Mouse (Mus musculus): ENCODE measurements at regions not wholly inside any gene's neighbourhood (a gene's known extent, or its start where the extent isn't known, plus 50 kb on each side); places are given as distances from the start of the nearest gene placed in this dataset.
"Not testable (repeated sequence)": the region's sequence is repeated elsewhere in the genome, so short reads cannot be mapped to it uniquely, and the experiment has no call there.

DNA sequence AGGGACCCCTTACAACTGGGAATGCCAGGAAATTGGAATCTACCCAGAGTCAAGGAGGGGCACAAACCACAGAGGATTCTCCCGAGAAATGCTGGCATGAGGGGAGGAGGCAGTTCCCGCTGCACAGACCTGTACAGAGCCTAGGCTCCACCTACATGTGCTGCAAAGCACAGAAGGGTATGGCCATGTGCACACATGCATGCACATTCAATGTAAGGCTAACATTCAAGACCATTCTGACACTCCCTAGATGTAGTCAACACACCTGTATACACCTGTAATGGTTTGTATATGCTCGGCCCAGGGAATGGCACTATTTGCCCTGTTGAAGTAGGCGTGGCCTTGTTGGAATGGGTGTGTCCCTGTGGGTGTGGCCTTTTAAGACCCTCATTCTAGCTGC is 238.0 kb downstream of the Prex1 start:
- no peak for ATAC-seq

DNA sequence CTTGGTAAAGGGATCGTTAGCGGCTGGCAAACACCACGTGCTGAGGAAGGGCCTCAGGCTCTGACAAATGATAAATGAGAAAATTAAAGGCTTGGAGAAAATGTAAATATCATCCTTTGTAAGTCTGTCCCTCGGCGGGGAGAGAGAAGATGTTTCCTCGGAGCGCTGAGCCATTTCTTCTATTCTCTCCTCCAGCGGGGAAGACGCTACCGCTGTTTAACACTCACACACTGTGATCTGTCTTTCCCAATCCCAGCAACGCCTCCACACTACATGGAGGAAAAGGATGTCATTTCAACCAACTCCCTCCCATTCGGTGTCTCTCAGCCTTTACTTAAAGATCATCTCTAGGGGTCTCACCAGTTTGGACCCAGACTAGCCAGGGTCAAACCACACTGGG is 239.0 kb downstream of the Prex1 start:
- ATAC-seq, result no peak

DNA sequence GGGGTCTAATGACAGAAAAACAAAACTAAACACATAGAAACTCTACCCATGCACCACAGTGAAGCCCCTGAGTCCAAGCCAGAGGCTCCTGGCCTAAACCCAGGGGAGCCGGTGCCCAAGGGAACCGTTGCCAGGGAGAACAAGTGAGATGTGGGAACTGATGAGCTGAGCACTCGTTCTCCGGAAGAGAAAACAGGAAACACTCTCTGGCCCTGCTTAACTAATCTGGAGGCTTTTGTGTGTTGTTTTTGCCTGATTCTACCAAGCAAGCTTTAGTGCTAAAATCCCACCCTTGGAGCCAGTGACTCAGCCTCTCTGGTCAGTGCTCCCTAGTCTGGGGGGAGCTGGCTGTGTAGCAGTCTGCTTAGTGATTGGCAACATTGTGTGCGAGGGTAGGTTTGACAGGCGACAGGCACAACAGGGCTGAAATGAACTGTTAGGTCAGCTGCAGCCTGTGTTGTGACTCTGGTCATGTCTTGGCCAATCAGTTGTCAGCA is 242.3 kb downstream of the Prex1 start:
- ATAC-seq, result no peak

DNA sequence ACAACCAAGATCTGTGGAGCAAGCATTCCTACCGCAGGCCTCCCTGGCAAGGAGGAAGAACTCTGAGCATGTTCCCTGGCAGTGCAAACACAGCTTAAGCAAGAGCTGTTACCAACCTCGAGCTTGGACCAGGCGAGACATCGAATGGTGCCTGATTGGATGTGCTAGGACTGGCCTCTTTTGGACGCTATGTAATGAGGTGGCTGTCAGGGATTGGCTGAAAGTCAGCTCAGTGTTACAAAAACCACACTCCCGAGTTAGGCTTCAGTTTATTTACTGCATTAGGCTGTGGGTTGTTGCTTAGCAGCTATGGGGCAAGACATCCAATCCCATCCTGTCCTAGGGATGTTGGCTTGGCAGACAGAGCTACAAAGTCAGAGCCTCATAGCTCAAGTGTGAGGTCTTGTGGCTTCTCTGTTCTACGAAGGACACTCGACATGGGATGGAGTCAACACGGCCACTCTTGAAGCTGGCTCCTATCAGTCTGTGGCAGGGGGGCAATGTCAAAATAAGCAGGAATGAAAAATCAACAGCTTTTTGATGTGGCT is 244.5 kb downstream of the Prex1 start:
- no peak for ATAC-seq

DNA sequence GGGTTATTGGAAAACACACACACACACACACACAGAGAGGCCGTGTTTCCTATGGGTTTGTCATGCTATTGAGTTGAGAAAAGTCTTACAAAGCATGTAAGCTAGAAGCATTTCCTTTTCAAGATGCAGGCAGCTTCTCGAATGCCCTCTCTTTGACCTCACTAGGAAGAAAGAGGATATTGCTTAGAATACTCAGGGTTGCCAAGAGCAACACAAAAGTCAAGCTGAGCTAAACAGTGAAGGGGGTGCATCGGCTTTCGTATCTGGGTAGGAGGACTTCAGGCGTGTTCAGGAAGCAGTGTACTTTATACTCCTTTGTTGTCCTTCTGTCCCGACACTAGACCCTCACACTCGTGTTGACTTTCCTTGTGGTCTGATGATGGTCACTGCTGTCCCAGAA is 246.5 kb downstream of the Prex1 start:
- peak; percentile 49 for ATAC-seq

DNA sequence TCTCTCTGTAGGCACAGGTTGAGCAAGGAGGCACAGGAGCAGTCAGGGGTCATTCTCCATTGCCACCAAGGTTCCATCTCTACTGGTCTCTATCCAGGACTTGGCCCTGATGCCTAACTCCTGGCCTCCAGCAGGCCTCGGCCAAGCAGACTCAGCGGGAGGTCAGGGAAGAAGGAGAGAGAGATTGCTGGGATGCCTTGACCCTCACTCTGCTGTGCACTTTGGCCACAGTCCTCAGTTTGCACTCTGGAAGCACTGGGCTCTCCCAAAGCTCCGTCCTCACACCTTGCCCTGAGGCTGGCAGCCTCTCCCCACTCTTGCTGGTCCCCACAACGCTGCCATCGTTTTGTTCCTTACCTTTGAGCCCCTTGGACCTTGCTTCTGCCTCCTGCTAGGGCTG is 248.1 kb downstream of the Prex1 start:
- ATAC-seq, result no peak

DNA sequence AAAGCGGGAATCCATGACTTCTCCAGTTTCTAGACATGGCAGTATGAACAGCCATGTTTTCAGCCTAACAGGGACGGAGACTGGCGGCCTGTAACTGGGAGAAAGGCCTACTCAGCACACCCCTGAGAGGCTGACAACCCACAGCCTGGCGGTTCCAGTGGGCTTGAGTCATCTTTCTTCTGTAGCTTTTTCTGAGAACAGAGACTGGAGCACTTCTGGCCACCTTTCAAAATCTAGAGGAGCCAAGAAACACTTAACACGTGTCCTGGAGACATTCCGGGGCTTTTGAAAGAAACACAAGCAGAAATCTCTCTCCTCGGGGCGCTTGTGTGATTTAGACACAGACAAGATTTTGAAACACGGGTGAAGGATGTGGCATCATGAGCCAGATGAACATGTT is 250.1 kb downstream of the Prex1 start:
- no peak for ATAC-seq

DNA sequence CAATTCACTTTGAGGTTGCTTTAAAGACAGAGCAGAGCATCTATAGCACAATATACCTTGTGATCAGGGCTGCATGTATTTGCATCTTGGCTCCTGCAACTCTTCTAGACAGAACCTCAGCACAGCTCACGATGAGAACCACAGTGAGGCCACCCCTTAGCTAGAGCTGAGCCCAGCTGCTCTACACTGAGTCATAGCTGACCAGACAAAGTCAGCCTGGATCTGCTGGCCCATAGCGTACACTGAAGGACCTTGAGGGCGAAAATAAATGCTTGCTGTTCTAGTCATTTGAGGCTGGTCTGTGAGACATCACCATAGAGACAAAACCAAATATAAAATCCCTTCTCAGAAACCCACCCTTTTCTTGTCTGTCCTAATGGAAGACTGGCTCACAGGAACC is 251.7 kb downstream of the Prex1 start:
- ATAC-seq, result no peak

DNA sequence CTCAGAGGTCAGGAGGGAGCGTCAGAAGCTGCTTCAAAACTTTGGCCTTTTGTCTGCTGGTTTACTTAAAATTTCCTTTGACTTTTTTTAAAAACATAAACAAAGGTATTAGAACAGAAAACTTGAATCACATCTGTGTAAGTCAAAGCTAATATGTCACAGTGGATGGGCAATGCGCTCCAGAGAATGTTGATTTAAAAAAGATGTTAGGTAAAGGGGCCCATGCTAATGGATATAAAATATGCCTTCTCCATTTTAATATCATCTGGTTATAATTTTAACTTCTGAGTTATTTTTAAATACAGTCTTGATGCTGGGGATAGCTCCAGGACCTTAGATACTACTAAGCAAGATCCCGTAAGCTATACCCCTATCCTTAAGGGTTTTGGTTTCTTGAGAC is 252.5 kb downstream of the Prex1 start:
- ATAC-seq, result no peak

DNA sequence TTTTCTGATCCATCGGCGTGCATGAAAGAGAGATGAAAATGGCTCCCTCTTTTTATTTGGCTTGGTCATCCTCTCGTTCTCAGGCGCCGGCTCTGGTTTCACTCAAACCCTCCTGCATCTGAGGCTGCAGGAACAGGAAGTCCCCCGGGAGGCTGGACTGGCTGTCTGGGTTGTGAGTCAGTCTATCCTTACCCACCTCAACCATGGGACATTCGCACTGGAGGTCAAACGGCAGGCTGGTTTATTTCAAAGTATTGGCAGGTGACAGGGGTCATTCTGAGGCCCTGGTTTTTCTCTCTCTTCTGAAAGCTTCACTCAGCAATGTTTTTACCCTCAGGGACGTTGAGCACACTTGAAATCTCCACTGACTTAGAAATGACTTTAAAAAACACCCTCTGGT is 253.7 kb downstream of the Prex1 start:
- ATAC-seq, result no peak

DNA sequence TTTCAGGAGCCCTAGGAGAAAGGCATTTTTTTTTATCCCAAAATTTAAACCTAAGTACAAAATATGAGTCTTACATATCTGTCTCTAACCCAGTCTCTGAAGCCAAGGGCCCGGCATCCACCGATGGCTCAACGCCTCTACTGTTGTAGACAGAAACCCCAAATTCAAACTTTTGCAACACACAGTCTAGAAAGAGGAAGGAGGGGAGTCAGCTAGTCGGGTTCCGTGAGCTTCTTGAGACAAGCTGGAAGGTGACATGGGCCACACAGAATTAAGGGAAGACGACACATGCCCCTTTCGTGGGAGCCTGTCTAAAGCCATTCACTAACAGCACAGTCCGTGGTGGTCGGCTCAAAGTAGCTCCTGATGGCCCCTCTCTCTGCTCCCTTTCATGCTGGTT is 254.7 kb downstream of the Prex1 start:
- no peak for ATAC-seq

DNA sequence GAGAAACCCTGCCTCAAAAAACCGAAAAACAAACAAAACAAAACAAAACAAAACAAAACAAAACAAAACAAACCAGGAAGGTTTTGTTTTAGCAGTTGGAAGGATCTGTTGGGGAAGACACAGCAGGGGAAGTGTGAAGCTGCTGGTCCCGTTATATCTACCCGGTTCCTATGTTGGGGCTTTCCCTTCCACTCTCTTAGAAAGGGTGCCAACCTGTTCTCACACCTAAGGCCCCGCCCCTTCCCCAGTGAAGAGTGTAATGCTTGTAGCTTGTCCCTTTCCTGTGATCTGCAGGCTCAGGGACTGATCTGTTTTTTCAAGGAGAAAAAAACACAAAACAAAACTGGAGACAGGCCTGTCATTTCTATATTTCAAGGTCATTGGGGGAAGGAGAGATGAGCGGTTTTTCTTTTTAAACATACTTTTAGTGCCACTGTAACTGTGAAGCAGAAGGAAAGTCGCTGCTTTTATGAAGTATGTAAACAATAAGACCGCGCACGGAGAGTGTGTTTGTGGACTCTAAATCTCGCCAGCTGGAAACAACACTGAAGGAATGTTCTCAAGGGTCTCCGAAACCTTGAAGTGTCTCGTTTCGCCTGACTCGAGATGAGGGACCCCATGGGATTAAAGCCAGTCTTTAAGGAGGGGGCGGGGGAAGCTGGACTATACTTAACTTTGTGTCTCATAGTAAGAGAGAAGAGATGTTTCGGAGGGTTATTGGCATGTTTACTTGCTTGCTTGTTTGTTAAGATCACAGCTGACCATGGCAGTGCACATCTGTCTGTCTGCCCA is 256.1 kb downstream of the Prex1 start:
- ATAC-seq, result peak; percentile 75

DNA sequence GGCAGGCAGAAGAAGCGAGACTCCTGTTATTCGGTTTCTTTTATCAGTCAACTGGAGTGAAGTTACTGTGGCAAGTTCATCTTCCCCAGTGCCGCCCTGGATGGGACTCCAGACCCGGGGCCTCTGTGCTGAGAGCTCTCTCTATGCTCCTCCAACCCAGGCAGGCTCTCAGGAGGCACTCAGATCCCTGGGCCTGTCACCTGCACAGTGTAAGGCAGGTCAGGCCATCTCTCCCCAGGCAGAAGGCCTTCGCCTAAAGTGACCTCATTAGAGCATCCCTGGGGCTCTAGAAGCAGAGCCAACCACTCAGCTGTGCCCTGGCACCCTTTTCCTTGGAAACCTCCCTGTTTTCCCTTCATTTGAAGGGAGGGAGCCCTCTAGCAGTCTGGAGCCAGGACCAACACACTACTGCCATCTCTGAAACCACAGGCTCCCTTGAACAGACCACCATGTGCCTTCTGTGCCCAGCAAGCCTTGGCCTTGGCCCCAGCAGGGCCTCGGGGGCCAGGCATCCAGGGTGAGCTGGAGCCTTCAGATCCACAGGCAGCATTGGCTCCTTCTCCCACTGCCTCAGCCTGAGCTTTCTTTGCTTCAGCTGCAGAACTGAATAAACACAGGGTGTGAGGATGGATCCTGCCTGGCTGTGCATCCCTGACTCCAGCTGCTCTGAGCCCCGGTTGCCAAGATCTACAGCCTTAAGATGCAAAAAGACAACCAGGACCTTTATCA is 259.3 kb downstream of the Prex1 start:
- not testable (repeated sequence) for ATAC-seq

DNA sequence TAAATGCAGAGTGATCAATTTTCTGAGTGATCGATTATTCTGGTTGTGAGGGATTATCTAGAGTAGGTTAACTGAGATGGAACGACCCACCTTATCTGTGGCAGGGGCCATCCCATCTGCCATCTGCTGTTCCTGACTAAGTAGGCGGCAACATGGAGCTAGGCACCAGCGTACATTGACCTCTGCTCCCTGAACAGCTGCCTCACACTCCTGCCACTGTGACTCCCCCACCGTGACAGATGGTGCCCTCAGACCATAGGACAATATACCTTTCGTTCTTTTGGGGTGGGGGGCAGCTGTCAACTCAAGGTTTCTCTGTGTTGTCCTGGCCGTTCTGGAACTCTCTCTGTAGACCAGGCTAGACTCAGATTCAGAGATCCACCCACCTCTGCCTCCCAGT is 262.7 kb downstream of the Prex1 start:
- ATAC-seq, result no peak

DNA sequence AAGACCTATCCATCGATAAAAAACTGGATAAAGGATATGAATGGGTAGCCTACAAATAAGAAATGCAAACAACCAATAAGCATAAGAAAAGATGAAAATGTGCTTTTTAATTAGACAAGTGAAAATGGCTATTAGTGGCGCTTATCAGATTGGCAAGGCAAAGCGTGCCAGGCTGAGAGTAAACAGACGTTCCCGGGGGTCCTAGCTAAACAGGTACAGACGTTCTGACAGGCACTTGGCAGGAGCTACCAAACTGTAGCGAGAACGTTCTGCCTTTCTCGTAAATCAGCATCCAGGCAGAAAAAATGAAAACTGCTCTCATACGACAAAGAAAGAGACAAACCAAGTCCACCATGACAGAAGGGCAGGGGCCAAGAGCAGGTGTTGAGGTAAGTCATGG is 263.3 kb downstream of the Prex1 start:
- ATAC-seq, result no peak

DNA sequence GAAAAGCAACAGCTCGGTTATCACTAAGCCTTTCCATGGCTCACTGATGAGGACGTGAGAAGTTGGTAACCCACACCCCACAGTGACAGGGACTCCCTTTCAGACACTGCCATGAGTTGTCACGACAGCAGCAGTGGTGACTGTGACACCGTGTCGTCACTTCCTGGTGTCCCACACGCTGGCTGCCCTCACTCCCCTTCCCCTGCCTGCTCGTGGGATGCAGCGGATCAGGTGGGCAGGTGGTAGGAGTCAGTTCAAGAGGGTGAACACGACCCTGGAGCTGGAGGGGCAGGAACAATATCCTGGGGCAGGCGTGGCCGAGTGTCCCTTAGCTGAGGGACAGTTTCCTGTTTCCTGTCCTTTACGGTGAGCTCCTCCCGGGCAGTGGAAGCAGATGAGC is 264.9 kb downstream of the Prex1 start:
- ATAC-seq, result no peak

DNA sequence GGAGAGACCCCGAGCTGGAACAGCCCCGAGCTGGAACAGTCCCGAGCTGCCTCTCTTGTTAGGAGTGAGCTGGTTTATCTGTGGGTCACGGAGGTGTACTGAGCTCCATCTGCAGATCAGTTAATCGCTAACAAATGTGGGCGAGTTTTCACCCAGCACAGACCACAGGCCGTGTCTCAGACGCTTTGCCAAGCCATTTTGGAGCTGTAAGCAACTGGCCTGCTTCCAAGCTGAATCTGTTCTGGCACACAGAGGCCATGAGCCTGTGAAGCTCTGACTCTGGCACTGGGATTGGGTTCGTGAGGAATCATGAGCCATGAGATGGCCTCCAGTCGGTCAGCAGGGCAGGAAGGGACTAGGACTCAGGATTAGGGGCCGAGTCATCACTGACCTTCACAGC is 265.5 kb downstream of the Prex1 start:
- no peak for ATAC-seq

DNA sequence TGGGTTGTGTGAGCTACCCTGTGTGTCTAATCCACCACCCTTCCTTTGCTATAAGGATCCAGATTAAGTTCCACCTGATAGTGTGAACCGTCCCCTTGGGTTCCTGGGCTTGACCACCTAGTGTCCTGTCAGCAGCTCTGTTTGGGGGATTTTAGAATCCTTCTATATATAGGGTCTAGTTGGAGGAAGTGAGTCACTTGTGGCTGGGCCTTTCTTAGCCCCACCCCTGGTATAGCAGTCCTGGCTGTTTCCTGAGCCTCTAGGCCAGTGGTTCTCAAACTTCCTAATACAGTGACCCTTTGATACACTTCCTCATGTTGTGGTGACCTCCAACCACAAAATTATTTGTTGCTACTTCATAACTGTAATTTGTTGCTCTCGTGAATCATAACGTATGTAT is 267.1 kb downstream of the Prex1 start:
- ATAC-seq, result no peak

DNA sequence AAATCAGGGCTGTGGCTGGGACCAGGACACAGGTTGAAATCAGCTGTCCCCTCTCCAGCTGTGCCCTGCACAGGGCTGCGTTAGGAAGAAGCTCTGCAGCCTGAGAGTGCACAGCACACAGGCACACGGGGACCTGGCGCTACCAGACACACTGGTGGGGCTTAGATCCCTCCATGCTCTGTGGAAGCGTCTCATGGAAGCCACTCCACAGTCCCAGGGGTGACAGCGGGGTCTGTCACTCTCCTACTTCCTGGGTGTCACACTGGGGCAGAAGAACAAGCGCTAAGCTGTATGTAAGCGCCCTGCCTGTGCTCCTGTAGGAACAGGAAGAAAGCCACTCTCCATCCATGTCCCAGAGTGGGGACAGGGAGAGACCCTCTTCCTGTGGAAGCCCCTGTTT is 267.8 kb downstream of the Prex1 start:
- ATAC-seq, result not testable (repeated sequence)

DNA sequence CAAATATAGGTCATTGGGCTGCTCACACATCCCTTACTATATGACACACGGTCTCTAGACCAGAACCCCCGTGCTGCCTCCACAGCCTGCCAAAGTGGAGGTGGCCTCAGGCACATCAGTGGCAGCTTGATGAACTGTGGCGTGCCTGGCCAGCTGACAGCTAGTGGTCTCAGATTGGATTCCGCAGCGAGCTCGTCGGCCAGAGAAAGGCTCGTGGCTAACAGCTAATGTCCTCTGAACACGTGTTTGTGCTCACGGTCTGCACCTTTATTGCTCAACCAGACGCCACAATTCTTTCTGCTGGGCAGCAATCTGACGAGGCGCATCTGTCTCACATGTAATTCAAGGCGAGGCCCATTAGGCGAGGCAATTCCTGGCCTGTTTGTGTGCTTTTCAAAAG is 270.6 kb downstream of the Prex1 start:
- ATAC-seq, result no peak

DNA sequence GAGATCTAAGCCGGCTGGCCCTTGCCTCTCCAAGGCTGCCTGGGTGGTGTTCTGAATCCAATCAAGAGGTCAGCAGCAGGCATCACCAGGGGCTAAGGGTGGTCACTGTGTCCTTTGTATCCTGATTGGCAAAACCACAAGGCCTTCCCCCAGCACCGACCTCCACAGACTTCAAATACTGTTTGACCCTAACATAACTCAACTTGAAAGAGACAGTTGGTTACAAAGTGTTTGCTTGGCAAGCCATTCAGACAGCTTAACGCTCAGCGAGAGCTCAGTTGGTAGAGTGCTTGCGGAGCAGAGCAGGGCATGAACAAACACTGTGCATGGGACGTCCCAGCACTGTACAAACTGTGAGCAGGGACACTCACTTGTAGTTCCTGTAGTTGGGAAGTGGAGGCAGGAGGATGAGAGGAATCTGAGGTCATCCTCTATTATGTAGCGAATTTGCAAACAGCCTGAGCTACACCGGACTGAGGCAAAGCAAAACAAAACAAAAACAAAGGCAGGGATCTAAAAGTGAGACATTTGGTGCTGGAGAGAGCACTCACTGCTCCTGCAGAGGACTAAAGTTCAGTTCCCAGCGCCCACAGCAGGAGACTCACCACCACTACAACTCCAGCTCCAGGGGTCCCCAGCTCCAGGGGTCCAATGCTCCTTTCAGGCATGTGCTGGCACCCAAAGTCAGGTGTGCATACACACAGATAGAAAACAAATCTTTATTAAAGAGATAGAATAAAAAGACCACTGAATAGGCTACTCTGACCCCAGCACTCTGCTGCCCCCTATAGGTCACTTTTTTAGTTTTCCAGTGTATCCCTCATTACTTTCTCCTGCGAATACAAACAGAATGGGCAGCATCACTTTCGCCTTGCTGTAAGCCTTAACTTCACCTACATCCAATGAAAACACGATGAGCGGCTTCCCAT is 273.5 kb downstream of the Prex1 start:
- no peak for ATAC-seq

DNA sequence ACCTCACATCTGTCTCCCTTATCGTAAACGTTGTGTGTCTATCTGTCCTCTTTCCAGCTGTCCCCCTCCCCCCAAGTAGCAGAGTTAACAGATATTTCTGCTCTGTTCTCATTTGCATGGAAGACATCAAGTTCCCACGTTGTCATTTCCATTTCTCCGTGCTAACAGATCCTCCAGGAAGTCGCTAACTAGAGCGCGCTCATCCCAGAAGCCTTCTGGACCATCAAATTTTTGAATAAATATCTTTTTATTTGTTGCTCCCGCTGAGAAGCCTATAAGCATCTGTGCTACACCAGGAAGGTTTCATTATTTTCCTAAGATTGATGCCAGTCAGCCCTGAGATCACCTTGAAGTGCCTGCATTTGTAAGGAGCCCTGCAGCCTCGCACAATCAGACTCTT is 275.4 kb downstream of the Prex1 start:
- ATAC-seq, result no peak

DNA sequence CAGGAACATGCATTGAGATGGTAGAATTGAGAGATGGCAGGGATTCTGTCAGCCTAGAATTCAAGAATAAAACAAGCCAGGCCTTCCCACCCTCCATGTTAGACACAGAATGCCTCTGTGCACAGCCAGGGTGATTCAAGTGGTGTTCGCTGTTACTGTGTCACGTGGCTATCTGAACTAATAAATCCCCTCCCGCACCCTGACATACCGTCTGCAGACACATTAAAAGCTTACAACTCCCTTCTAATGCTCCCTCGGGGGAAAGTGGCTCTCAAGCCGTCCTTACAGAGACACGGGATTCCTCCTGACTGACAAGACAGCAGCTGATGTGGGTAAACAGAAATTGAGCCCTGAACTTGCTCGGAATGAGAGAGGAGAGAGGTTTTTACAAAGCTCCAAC is 279.1 kb downstream of the Prex1 start:
- no peak for ATAC-seq
